Mouse (Mus musculus) embryonic facial prominence, embryonic 15.5 days (tissue): ENCODE measurements around the gene Kcnb1. TPM values are rescaled to one million over a fixed set of nuclear protein-coding genes. Genes with fewer than 3 reads are reported as not detected.

Experiments
- ATAC-seq: fragments of 200-750 bp; cut with Nextera tagmentation; 2 replicates; pipeline ENCODE4 v1.8.0; 2017; ENCODE audit warnings: low read depth, moderate TSS enrichment; ENCODE audit not compliant: insufficient number of reproducible peaks, low FRiP score, low TSS enrichment
- H3K27ac ChIP-seq: fragments of 300-500 bp; sonication (generic); replicated peaks from 2 replicates; pipeline ENCODE4 v1.5.1; 2015; ENCODE audit warnings: mild to moderate bottlenecking, inconsistent platforms
- H3K27me3 ChIP-seq: fragments of 300-500 bp; sonication (generic); 2 replicates; pipeline ENCODE4 v1.6.1; 2015; ENCODE audit warnings: inconsistent platforms
- H3K36me3 ChIP-seq: fragments of 300-500 bp; sonication (generic); 2 replicates; pipeline ENCODE4 v1.6.1; 2015; ENCODE audit warnings: mild to moderate bottlenecking, inconsistent platforms
- H3K4me1 ChIP-seq: fragments of 300-500 bp; sonication (generic); 2 replicates; pipeline ENCODE4 v1.6.1; 2015; ENCODE audit warnings: inconsistent platforms
- H3K4me2 ChIP-seq: fragments of 300-500 bp; sonication (generic); replicated peaks from 2 replicates; pipeline ENCODE4 v1.6.1; 2015; ENCODE audit warnings: mild to moderate bottlenecking, inconsistent platforms
- H3K4me3 ChIP-seq: fragments of 300-500 bp; sonication (generic); replicated peaks from 2 replicates; pipeline ENCODE4 v1.5.1; 2015; ENCODE audit warnings: mild to moderate bottlenecking, inconsistent platforms
- H3K9ac ChIP-seq: fragments of 300-500 bp; sonication (generic); 2 replicates; pipeline ENCODE4 v1.6.1; 2015; ENCODE audit warnings: inconsistent platforms
- H3K9me3 ChIP-seq: fragments of 300-500 bp; sonication (generic); replicated peaks from 2 replicates; pipeline ENCODE4 v1.6.1; 2016; ENCODE audit warnings: inconsistent platforms
- WGBS: fragments of 180-500 bp; shearing (Covaris S2); methylation state at CpG from one replicate; pipeline ENCODE4 v1.1.7; 2015; 5-methylcytosine and 5-hydroxymethylcytosine counted together
- polyA plus RNA-seq: library from polyadenylated mRNA; unstranded; fragments of >200 nt; fragmentation: Nextera tagmentation; extraction: Ambion mirVana; gene quantifications from 2 replicates; pipeline ENCODE4 v1.2.1, GENCODE M21; 2015

Kcnb1 gene
- polyA plus RNA-seq, 1 experiment from 2014 or later: 1.2 TPM

DNA sequence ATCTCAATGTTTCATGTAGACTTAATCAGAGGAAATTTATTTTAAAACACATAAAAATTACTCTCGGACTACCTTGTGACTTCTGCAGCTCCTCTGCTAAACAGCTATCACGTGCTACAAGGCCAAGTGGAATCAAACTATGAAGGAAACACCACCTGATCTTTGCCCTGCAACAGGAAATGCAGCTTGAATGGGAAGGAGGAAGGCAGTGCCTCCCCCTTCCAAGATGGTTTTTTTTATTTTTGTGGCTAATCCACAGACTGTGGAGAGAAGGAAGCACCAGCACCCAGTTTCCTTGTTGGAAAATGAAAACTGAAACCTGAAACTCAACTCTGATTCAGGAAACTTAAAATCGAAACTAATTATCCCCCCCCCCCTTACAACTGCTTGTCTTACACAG lies 131.8 kb downstream of the Kcnb1 start:
- Histone ChIP-seq H3K27me3 (no peaks in the 10 kb centered on the region), H3K4me2 (no peak overlapping the region), H3K36me3 (peaks cover 48% of the 10 kb centered on the region), H3K27ac (no peak overlapping the region), H3K4me3 (no peak overlapping the region), H3K9me3 (no peaks in the 10 kb centered on the region), H3K9ac (no peak overlapping the region), H3K4me1 (peaks cover 17% of the 10 kb centered on the region)
- 47% methylated on average over 3 of the region's 3 CpGs for WGBS
- no peak for ATAC-seq

DNA sequence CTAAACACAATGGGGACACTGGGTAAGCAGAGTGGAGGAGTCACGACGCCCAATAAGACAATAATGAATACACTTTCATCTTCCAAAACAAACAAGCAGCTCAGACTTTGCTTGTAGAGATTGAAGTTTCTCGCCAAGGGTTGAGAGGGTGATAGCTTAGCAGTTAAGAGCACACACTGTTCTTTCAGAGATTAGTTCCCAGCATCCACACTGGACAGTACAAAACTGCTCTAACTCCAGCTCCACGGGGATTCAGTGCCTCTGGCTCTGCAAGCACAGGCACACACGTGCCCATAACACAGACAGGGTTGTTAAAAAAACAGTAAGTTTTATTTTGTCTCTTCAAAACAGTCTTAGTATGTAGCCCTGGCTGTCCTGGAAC lies 133.0 kb downstream of the Kcnb1 start:
- Histone ChIP-seq H3K9ac (no peak overlapping the region), H3K27ac (no peak overlapping the region), H3K4me2 (no peak overlapping the region), H3K4me3 (no peak overlapping the region), H3K27me3 (no peaks in the 10 kb centered on the region), H3K36me3 (peaks cover 56% of the 10 kb centered on the region), H3K9me3 (no peaks in the 10 kb centered on the region), H3K4me1 (peaks cover 19% of the 10 kb centered on the region)
- no peak for ATAC-seq
- WGBS: 87% methylated on average over 5 of the region's 5 CpGs

DNA sequence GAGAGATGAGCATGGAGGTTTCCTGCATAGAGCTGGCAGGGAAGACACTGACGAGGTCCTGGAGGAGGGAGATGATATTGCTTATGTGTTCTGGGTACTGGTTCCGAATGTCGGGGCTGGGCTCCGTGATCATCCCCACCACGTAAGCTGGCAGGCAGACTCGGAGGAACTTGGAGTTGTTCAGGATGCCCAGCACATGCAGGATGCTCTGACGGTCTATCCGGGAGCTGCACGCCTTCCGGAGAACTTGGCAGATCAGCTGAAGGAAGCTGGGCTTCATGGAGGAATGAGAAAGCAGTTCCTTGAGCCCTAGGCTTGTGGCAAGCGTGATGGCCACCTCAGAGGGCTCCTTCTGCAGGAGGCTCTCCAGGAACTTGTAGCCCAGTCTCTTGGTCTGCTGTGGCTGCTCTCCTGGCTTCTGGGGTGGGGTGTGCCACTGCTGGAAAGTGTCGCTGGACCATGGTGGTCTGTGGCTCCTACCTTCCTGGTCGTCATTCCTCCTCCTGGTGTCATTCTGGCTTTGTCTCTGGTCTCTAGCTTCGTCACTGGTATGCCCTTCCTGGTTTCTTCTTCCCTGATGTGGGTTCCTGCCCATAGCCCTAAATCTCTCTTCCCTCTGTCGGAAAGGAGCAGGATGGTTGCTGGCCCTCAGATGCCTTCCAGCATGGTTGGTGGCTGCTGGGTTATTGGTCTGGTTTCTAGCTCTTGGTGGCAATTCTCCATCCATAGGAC lies 133.6 kb downstream of the Kcnb1 start:
- Histone ChIP-seq H3K27me3 (no peaks in the 10 kb centered on the region), H3K4me2 (no peak overlapping the region), H3K4me1 (peaks cover 13% of the 10 kb centered on the region), H3K27ac (no peak overlapping the region), H3K36me3 (peaks cover 62% of the 10 kb centered on the region), H3K9me3 (no peaks in the 10 kb centered on the region), H3K4me3 (no peak overlapping the region), H3K9ac (no peak overlapping the region)
- 92% methylated on average over 15 of the region's 15 CpGs for WGBS
- no peak for ATAC-seq

DNA sequence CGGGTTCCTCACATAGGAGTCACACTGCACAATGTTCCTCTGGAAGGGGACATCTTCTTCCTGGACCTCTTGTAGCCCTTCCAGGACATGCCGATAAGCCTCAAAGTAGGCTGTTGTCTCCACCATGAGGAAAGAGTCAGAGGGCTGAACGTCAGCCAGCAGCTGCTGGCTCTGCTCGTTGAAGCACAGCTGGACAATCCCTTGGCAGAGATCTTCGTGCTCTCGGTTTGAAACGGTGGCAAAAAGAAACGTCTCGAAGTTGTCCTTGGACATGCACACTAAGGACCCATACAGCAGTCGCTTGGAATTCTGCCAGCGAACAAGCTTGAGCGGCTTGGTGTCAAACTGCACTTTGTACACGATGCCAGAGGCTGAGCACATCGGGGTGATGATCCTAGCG lies 134.6 kb downstream of the Kcnb1 start:
- Histone ChIP-seq H3K27ac (no peak overlapping the region), H3K9me3 (no peaks in the 10 kb centered on the region), H3K9ac (no peak overlapping the region), H3K4me1 (peaks cover 5% of the 10 kb centered on the region; the same call in 1 of the 2 replicates), H3K36me3 (peaks cover 65% of the 10 kb centered on the region), H3K4me3 (no peak overlapping the region), H3K4me2 (no peak overlapping the region), H3K27me3 (no peaks in the 10 kb centered on the region)
- ATAC-seq: no peak
- 79% methylated on average over 15 of the region's 15 CpGs for WGBS

DNA sequence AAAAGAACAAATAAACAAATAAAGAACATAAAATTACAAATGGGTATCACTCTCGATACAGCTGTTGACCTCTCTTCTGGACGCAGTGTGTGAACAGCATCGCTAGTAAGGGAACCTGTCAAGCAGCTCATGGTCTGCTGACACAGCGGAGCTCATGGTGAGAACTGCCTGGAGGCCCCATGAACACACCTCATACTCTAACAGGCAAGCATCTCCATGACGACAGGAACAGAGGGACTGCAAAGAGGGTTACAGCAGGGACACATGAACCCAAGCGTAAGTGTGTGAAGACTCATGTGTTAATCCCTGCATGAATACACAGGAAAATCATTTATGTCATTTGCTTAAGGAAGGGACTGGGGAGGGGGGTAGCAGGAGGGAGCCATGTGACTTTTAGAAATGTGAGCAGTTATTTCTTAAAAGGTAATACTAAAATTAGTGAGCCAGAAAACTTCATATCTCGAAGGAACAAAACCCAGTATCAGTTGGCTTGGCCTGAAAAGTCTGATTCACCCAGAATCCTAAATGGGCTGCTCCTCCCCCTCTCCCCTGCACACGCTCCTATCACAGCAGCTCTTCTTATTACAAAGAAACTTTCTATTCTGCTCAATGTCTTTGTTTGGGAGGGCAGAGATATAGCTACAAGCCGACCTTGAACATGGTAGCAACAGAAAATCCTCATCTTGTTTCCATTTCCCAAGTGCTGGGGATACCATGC lies 136.7 kb downstream of the Kcnb1 start:
- Histone ChIP-seq H3K27ac (no peak overlapping the region), H3K9me3 (no peaks in the 10 kb centered on the region), H3K9ac (no peak overlapping the region), H3K4me2 (no peak overlapping the region), H3K4me3 (no peak overlapping the region), H3K27me3 (no peaks in the 10 kb centered on the region), H3K4me1 (0 out of 2 replicates have a peak, but pooled peaks cover 3% of the 10 kb centered on the region), H3K36me3 (peaks cover 77% of the 10 kb centered on the region)
- no peak for ATAC-seq
- 61% methylated on average over 9 of the region's 9 CpGs for WGBS

DNA sequence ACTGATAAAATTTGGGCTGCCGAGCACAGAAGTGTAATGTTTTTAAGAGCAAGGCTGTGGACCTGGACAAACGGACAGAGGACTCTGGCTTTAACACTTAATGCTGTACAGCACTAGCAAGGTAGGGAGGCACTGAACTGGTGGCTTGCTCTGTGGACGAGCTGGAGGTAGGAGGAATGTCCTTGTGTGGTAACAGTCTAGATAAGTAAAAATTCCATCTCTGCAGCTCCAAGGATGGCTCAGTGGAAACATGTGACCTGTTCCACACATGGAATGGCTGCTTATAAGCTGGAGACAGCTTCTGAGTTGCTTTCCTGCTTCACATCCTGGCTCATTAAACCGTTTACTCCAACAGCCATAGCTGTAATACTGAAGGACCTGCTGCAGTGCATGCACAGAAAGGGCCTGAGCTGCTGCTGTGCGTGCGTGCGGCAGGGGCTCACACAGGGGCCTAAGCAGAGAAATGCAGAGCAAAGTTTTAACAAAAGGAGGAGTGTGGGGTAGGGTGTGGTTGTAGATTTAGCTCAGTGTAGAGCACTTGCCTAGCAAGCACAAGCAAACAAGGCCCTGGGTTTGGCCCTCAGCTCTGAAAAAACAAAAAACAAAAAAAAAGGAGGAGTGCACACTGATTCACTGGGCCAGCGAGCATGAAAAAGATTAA lies 141.1 kb downstream of the Kcnb1 start:
- Histone ChIP-seq H3K9ac (no peak overlapping the region), H3K36me3 (peaks cover 78% of the 10 kb centered on the region)
- WGBS: 84% methylated on average over 8 of the region's 8 CpGs

DNA sequence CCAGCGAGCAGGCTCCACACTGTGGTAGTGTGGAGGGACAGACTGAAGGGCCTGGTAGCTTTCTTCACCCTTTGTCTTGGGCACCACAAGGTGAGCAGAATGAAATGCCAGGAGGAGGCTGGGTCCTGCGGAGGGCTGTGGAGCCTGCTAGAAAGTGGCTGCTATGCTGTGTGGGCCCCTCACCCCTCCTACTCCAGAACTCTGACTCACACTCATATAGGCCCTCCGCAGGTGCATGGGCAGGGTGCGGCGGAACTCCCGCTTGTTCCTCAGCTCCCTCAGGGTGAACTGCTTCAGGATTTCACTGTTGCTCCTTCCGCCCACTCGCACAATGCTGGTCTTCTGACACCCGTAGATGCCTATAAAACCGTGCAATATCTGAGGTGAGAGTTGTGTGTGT lies 141.7 kb downstream of the Kcnb1 start:
- H3K36me3 ChIP-seq: peaks cover 79% of the 10 kb centered on the region
- H3K4me3 ChIP-seq: no peak overlapping the region
- H3K4me2 ChIP-seq: no peak overlapping the region
- no peaks in the 10 kb centered on the region for H3K9me3 ChIP-seq
- ATAC-seq: no peak
- H3K9ac ChIP-seq: no peak overlapping the region
- H3K27me3 ChIP-seq: no peaks in the 10 kb centered on the region
- H3K4me1 ChIP-seq: 0 out of 2 replicates have a peak, but pooled peaks cover 3% of the 10 kb centered on the region
- WGBS: 82% methylated on average over 10 of the region's 10 CpGs
- H3K27ac ChIP-seq: no peak overlapping the region

More for the DNA sequence above, 141.1 kb downstream of the Kcnb1 start:
- Histone ChIP-seq H3K4me1 (0 out of 2 replicates have a peak, but pooled peaks cover 3% of the 10 kb centered on the region), H3K9me3 (no peaks in the 10 kb centered on the region), H3K4me3 (no peak overlapping the region), H3K4me2 (no peak overlapping the region), H3K27me3 (no peaks in the 10 kb centered on the region), H3K27ac (no peak overlapping the region)
- ATAC-seq: no peak

Other genes with a start within 250 kb of the Kcnb1 start
- 96.9 and 97.3 TPM in 2 replicates for gene Stau1, start 193.9 kb downstream of the Kcnb1 start, polyA plus RNA-seq
- 44.3 and 47.6 TPM in 2 replicates for gene Ddx27, start 175.0 kb downstream of the Kcnb1 start, polyA plus RNA-seq
- 8.8 and 9.5 TPM in 2 replicates for gene Znfx1, start 127.1 kb downstream of the Kcnb1 start, polyA plus RNA-seq
- gene Ptgis, start 50.4 kb upstream of the Kcnb1 start, polyA plus RNA-seq: 33.1 and 33.3 TPM in 2 replicates
- gene B4galt5, start 159.0 kb upstream of the Kcnb1 start, polyA plus RNA-seq: 11.5 and 14.8 TPM in 2 replicates
- 17.0 and 20.5 TPM in 2 replicates for gene Slc9a8, start 231.6 kb upstream of the Kcnb1 start, polyA plus RNA-seq